Comparison of ENCODE assay signal across 22 mouse cellular contexts in the genomic region with DNA sequence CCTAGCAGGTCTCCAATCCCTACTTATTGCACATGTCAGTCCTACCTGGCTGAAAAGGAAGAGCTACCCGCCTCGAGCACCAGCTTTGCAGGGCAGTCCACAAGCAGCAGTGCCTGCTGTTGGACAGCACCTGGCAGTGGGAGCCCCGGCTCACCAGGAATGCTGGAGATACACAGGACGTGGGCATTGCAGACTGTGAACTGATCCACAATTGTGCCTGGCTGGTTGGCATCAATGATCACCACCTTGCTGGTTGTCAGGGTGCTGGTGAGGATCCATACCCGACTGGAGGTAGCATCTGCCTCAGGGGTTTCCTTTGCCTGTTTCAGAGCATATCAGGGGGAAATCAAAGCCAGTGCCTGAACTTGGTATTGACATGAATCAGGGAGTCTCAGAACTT. TPM values are rescaled to one million over a fixed set of nuclear protein-coding genes. Genes with fewer than 3 reads are reported as not detected.
A peak's percentile ranks its signal among the peaks of the same experiment; 100 is the strongest.
DNase-seq lines count a peak whose midpoint lies in the region; ATAC-seq and TF ChIP-seq lines count a peak whose summit lies in the region.
"Had no signal": no experiment of that assay in that cellular context is flagged by ENCODE, and none has a peak within 500 bp of the region (broad histone marks: within the 10 kb centered on the region; RNA-seq: fewer than 3 reads in every experiment).

No protein-coding gene starts in this region.

- no peak overlapping the region for H3K4me3 ChIP-seq in bone marrow, adult 2 months (replicated peaks; ENCODE audit: control insufficient read depth, low read depth, low read length)
- 0 out of 2 replicates have a peak overlapping the region, but pooled peaks have one; percentile 3 for H3K4me3 ChIP-seq in liver, embryonic 12.5 days
- H3K4me3 ChIP-seq in liver, embryonic 16.5 days (ENCODE audit: low read depth, low read length), result peak overlapping the region; percentile 18
- H3K4me3 ChIP-seq in lung, adult 2 months (replicated peaks; ENCODE audit: extremely low read depth, low read depth, low read length), result no peak overlapping the region
- H3K4me3 ChIP-seq: embryonic facial prominence, embryonic 15.5 days; forebrain, embryonic 13.5 days; heart, embryonic 10.5 days; hindbrain, embryonic 13.5 days had no signal

- no peak for TF ChIP-seq CTCF in bone marrow, adult 2 months (IDR thresholded peaks at IDR 0.05; ENCODE audit: control insufficient read depth, insufficient read depth, low read length)
- no peak for TF ChIP-seq CTCF in lung, adult 2 months (IDR thresholded peaks at IDR 0.05; ENCODE audit: insufficient read depth, low read length)

- H3K27me3 ChIP-seq in liver, embryonic 12.5 days (replicated peaks), result no peaks in the 10 kb centered on the region
- H3K27me3 ChIP-seq in liver, embryonic 16.5 days (ENCODE audit: control insufficient read depth, insufficient read depth, low read depth, low read length), result no peaks in the 10 kb centered on the region
- H3K27me3 ChIP-seq: embryonic facial prominence, embryonic 15.5 days; forebrain, embryonic 13.5 days; hindbrain, embryonic 13.5 days had no signal

- H3K27ac ChIP-seq in bone marrow, adult 2 months (ENCODE audit: control insufficient read depth, insufficient read depth, low read depth, low read length, poor library complexity), result peak overlapping the region; percentile 39
- H3K27ac ChIP-seq in liver, embryonic 12.5 days, result peak overlapping the region; percentile 98
- peak overlapping the region; percentile 98 for H3K27ac ChIP-seq in liver, embryonic 16.5 days (ENCODE audit: low read length)
- H3K27ac ChIP-seq: embryonic facial prominence, embryonic 15.5 days; forebrain, embryonic 13.5 days; hindbrain, embryonic 13.5 days; hindbrain, postnatal 0 days had no signal

- peaks cover 100% of the 10 kb centered on the region for H3K36me3 ChIP-seq in liver, embryonic 12.5 days
- H3K36me3 ChIP-seq in liver, embryonic 16.5 days (ENCODE audit: control insufficient read depth, insufficient read depth), result peaks cover 76% of the 10 kb centered on the region

- peak overlapping the region; percentile 36; the same call in 1 of the 2 replicates for H3K9ac ChIP-seq in liver, embryonic 12.5 days
- peak overlapping the region; percentile 17; the same call in 1 of the 2 replicates for H3K9ac ChIP-seq in liver, embryonic 16.5 days (ENCODE audit: low read depth, low read length)
- H3K9ac ChIP-seq: embryonic facial prominence, embryonic 15.5 days; forebrain, embryonic 13.5 days; forebrain, postnatal 0 days; hindbrain, embryonic 13.5 days had no signal

- peak overlapping the region; percentile 66 for H3K4me2 ChIP-seq in liver, embryonic 12.5 days
- peak overlapping the region; percentile 72 for H3K4me2 ChIP-seq in liver, embryonic 16.5 days (ENCODE audit: low read depth, low read length)
- H3K4me2 ChIP-seq: embryonic facial prominence, embryonic 15.5 days; forebrain, embryonic 13.5 days; hindbrain, embryonic 13.5 days had no signal

- peak; percentile 4 for DNase-seq in layer of hippocampus, adult 11-12 months (ENCODE audit: low spot score)
- no peak for DNase-seq in layer of hippocampus, postnatal 25 days (ENCODE audit: extremely low spot score in 1 of 2, low spot score in 1 of 2)
- DNase-seq in cerebellum, adult 9-11 months, result no peak
- DNase-seq in lung, adult 2 months, result no peak
- DNase-seq in cerebellum, postnatal 14 days, result no peak
- DNase-seq: adrenal gland, adult 8-10 months; adrenal gland, postnatal 36 days; cerebellum, adult 11 months; cerebellum, adult 9-10 months; embryo, embryonic 11 days; forebrain, postnatal 0 days; gastrocnemius, postnatal 36 days; heart, adult 18-20 months; heart, postnatal 10 days had no signal

- WGBS in bone marrow, adult 2 months, result 84% methylated on average over 5 of the region's 5 CpGs
- WGBS in liver, embryonic 12.5 days (ENCODE audit: insufficient replicate concordance), result 75% methylated on average over 5 of the region's 5 CpGs
- WGBS in liver, embryonic 16.5 days (ENCODE audit: insufficient replicate concordance), result 78% methylated on average over 5 of the region's 5 CpGs
- 90% methylated on average over 5 of the region's 5 CpGs for WGBS in lung, adult 2 months

- H3K9me3 ChIP-seq in liver, embryonic 12.5 days (replicated peaks), result no peaks in the 10 kb centered on the region
- no peaks in the 10 kb centered on the region for H3K9me3 ChIP-seq in liver, embryonic 16.5 days (replicated peaks; ENCODE audit: control insufficient read depth, low read length)
- H3K9me3 ChIP-seq: embryonic facial prominence, embryonic 15.5 days; forebrain, embryonic 13.5 days; heart, embryonic 10.5 days; hindbrain, embryonic 13.5 days had no signal

- peaks cover 4% of the 10 kb centered on the region; the same call in 1 of the 2 replicates for H3K4me1 ChIP-seq in bone marrow, adult 2 months (ENCODE audit: control insufficient read depth, insufficient read depth, low read length)
- peaks cover 50% of the 10 kb centered on the region for H3K4me1 ChIP-seq in liver, embryonic 12.5 days
- peaks cover 40% of the 10 kb centered on the region for H3K4me1 ChIP-seq in liver, embryonic 16.5 days (ENCODE audit: control insufficient read depth, low read depth, low read length)
- peaks cover 2% of the 10 kb centered on the region; the same call in 1 of the 2 replicates for H3K4me1 ChIP-seq in lung, adult 2 months (ENCODE audit: control insufficient read depth, insufficient read depth, low read length)

- no peak for ATAC-seq in liver, embryonic 12.5 days
- no peak for ATAC-seq in liver, embryonic 16.5 days (ENCODE audit: low read depth)
- ATAC-seq: forebrain, embryonic 13.5 days; forebrain, postnatal 0 days; hindbrain, postnatal 0 days had no signal

- no peak for TF ChIP-seq POLR2A in bone marrow, adult 2 months (IDR thresholded peaks at IDR 0.05; ENCODE audit: borderline replicate concordance, control insufficient read depth, low read depth, low read length)
- TF ChIP-seq POLR2A in lung, adult 2 months (IDR thresholded peaks at IDR 0.05; ENCODE audit: borderline replicate concordance, extremely low read depth, low read depth, low read length), result no peak

RNA-seq across cellular contexts. Expression of gene Nme3, which starts 5.8 kb away (rescaled TPM):
- 10 to 100 TPM; 54.8 to 61.5 TPM for total RNA-seq in layer of hippocampus, postnatal 25 days (2021)
- polyA plus RNA-seq in bone marrow, adult 2 months (2011; ENCODE audit: insufficient read depth, insufficient read length, low replicate concordance, missing spikeins), result 51.7 and 64.3 TPM in 2 replicates
- 67.9 and 68.8 TPM in 2 replicates for polyA plus RNA-seq in liver, embryonic 12.5 days (2016; fragmentation: Nextera tagmentation; extraction: Ambion mirVana)
- polyA plus RNA-seq in liver, embryonic 16.5 days (2015; fragmentation: Nextera tagmentation; extraction: Ambion mirVana), result 46.7 and 54.0 TPM in 2 replicates
- 55.8 and 69.4 TPM in 2 replicates for polyA plus RNA-seq in lung, adult 2 months (2012; rRNA removed)

RNA-seq across cellular contexts. Expression of gene Mrps34, which starts 7.2 kb away (rescaled TPM):
- 10 to 100 TPM; 74.3 to 78.9 TPM for total RNA-seq in layer of hippocampus, postnatal 25 days (2021)
- 23.4 and 43.9 TPM in 2 replicates for polyA plus RNA-seq in bone marrow, adult 2 months (2011; ENCODE audit: insufficient read depth, insufficient read length, low replicate concordance, missing spikeins)
- polyA plus RNA-seq in liver, embryonic 12.5 days (2016; fragmentation: Nextera tagmentation; extraction: Ambion mirVana), result 101 and 106 TPM in 2 replicates
- 48.9 and 50.7 TPM in 2 replicates for polyA plus RNA-seq in liver, embryonic 16.5 days (2015; fragmentation: Nextera tagmentation; extraction: Ambion mirVana)
- polyA plus RNA-seq in lung, adult 2 months (2012; rRNA removed), result 100 and 115 TPM in 2 replicates

RNA-seq across cellular contexts. Expression of gene Eme2, which starts 7.2 kb away (rescaled TPM):
- 10 to 100 TPM; 54.0 to 69.1 TPM for total RNA-seq in layer of hippocampus, postnatal 25 days (2021)
- 8.2 and 35.6 TPM in 2 replicates for polyA plus RNA-seq in bone marrow, adult 2 months (2011; ENCODE audit: insufficient read depth, insufficient read length, low replicate concordance, missing spikeins)
- polyA plus RNA-seq in liver, embryonic 12.5 days (2016; fragmentation: Nextera tagmentation; extraction: Ambion mirVana), result 20.3 and 21.4 TPM in 2 replicates
- polyA plus RNA-seq in liver, embryonic 16.5 days (2015; fragmentation: Nextera tagmentation; extraction: Ambion mirVana), result 12.1 and 12.2 TPM in 2 replicates
- 41.1 and 48.0 TPM in 2 replicates for polyA plus RNA-seq in lung, adult 2 months (2012; rRNA removed)

RNA-seq across cellular contexts. Expression of gene Spsb3, which starts 15.7 kb away (rescaled TPM):
- total RNA-seq in layer of hippocampus, postnatal 25 days (2021), result 10 to 100 TPM; 41.5 to 48.9 TPM
- 37.8 and 47.2 TPM in 2 replicates for polyA plus RNA-seq in bone marrow, adult 2 months (2011; ENCODE audit: insufficient read depth, insufficient read length, low replicate concordance, missing spikeins)
- 37.5 and 40.0 TPM in 2 replicates for polyA plus RNA-seq in liver, embryonic 12.5 days (2016; fragmentation: Nextera tagmentation; extraction: Ambion mirVana)
- 38.9 and 40.3 TPM in 2 replicates for polyA plus RNA-seq in liver, embryonic 16.5 days (2015; fragmentation: Nextera tagmentation; extraction: Ambion mirVana)
- polyA plus RNA-seq in lung, adult 2 months (2012; rRNA removed), result 76.4 and 85.4 TPM in 2 replicates

RNA-seq across cellular contexts. Expression of gene Nubp2, which starts 16.0 kb away (rescaled TPM):
- 10 to 100 TPM; 33.5 to 38.1 TPM for total RNA-seq in layer of hippocampus, postnatal 25 days (2021)
- polyA plus RNA-seq in bone marrow, adult 2 months (2011; ENCODE audit: insufficient read depth, insufficient read length, low replicate concordance, missing spikeins), result 34.2 and 45.6 TPM in 2 replicates
- 97.7 and 108 TPM in 2 replicates for polyA plus RNA-seq in liver, embryonic 12.5 days (2016; fragmentation: Nextera tagmentation; extraction: Ambion mirVana)
- polyA plus RNA-seq in liver, embryonic 16.5 days (2015; fragmentation: Nextera tagmentation; extraction: Ambion mirVana), result 53.2 and 55.5 TPM in 2 replicates
- 23.6 and 36.7 TPM in 2 replicates for polyA plus RNA-seq in lung, adult 2 months (2012; rRNA removed)

Comparison
In these comparisons a context has a peak if more than half of its experiments do, and no peak if none do; other contexts are left out.
1. H3K27ac ChIP-seq: peak in every context shown above with its lines; median percentile 98 in liver, embryonic 12.5 days; 98 in liver, embryonic 16.5 days; 39 in bone marrow, adult 2 months.
2. H3K4me3 ChIP-seq: peak in liver, embryonic 12.5 days (single experiment) and liver, embryonic 16.5 days (single experiment); none in bone marrow, adult 2 months (single experiment) and lung, adult 2 months (single experiment).